Mouse (Mus musculus) liver, postnatal 0 days (tissue): ENCODE results near the gene E2f4. TPM values are rescaled to one million over a fixed set of nuclear protein-coding genes. Genes with fewer than 3 reads are reported as not detected.
A peak's percentile ranks its signal among the peaks of the same experiment; 100 is the strongest.

Experiments used
- ATAC-seq: fragments of 200-750 bp; cut with Nextera tagmentation; 2 replicates; pipeline ENCODE4 v1.8.0; 2017; ENCODE audit warnings: mild to moderate bottlenecking, moderate library complexity
- DNase-seq: peaks from one replicate; pipeline ENCODE4 v3.0.0-alpha.2; 2016
- H3K27ac ChIP-seq: fragments of 300-500 bp; sonication (generic); 2 replicates; pipeline ENCODE4 v1.5.1; 2014; ENCODE audit warnings: antibody characterized with exemption, moderate library complexity, mild to moderate bottlenecking, low read depth
- H3K27me3 ChIP-seq: fragments of 300-500 bp; sonication (generic); 2 replicates; pipeline ENCODE4 v1.6.1; 2014; ENCODE audit warnings: low read length, control low read depth, mixed read lengths; ENCODE audit not compliant: insufficient read depth
- H3K36me3 ChIP-seq: fragments of 300-500 bp; sonication (generic); replicated peaks from 2 replicates; pipeline ENCODE4 v1.6.1; 2014; ENCODE audit warnings: mild to moderate bottlenecking, control low read depth, low read length, moderate library complexity, mixed read lengths; ENCODE audit not compliant: insufficient read depth
- H3K4me1 ChIP-seq: fragments of 300-500 bp; sonication (generic); 2 replicates; pipeline ENCODE4 v1.6.1; 2014; ENCODE audit warnings: antibody characterized with exemption, mild to moderate bottlenecking, control low read depth; ENCODE audit not compliant: insufficient read depth
- H3K4me2 ChIP-seq: fragments of 300-500 bp; sonication (generic); 2 replicates; pipeline ENCODE4 v1.6.1; 2014; ENCODE audit warnings: low read depth, mild to moderate bottlenecking, low read length, moderate library complexity, mixed read lengths
- H3K4me3 ChIP-seq: fragments of 300-500 bp; sonication (generic); 2 replicates; pipeline ENCODE4 v1.5.1; 2014; ENCODE audit warnings: low read depth, low read length
- H3K9ac ChIP-seq: fragments of 300-500 bp; sonication (generic); replicated peaks from 2 replicates; pipeline ENCODE4 v1.6.1; 2014; ENCODE audit warnings: mild to moderate bottlenecking, moderate library complexity
- H3K9me3 ChIP-seq: fragments of 300-500 bp; sonication (generic); 2 replicates; pipeline ENCODE4 v1.6.1; 2016; ENCODE audit warnings: mild to moderate bottlenecking, control low read depth, low read length, mixed read lengths
- CTCF ChIP-seq: sonication (generic); IDR thresholded peaks from 2 replicates; pipeline ENCODE4 v1.5.1; 2016; ENCODE audit warnings: antibody characterized with exemption, low read depth
- EP300 ChIP-seq: IDR thresholded peaks from 2 replicates; pipeline ENCODE4 v1.6.1; 2016; ENCODE audit warnings: antibody characterized with exemption, low read depth, mild to moderate bottlenecking
- WGBS: fragments of 180-500 bp; shearing (Covaris S2); extraction: QIAGEN DNeasy Blood & Tissue Kit; methylation state at CpG from one replicate; pipeline ENCODE4 v1.1.7; 2014; ENCODE audit not compliant: insufficient replicate concordance; 5-methylcytosine and 5-hydroxymethylcytosine counted together
- polyA plus RNA-seq: library from polyadenylated mRNA; unstranded; fragments of >200 nt; fragmentation: Nextera tagmentation; extraction: Ambion mirVana; gene quantifications from 2 replicates; pipeline ENCODE4 v1.2.1, GENCODE M21; 2015

The E2f4 gene
- polyA plus RNA-seq, 1 experiment from 2014 or later, result 62.9 TPM

DNA sequence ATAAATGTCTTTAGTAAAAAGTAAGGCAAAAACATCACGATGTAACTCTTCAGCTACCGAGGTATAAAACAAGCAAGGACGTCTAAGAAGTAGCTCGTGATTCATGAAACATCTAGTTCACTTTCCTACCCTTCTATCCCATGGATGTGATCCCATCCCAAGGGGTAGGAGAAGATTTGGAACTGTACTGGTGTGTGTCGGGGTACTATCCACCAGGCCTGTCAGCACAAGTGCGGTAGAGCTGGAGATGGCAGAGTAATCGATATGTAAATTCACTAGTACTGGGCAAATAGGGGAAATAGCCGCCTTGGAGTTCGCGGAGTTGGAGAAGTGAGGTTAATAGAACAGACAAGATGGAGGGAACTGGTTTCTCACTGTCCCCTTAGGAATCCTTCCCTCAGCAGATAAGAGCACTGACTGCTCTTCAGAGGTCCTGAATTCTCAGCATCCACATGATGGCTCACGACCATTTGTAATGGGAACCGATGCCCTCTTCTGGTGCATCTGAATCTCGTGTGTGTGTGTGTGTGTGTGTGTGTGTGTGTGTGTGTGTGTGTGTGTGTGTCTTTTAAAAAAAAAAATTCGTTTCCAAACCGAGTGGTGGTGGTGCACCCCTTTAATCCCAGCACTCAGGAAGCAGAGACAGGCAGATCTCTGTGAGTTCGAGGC, 34.1 kb upstream of the E2f4 start:
- Histone ChIP-seq H3K4me3 (peak overlapping the region; percentile 83), H3K9me3 (no peaks in the 10 kb centered on the region), H3K36me3 (no peaks in the 10 kb centered on the region), H3K27ac (no peak overlapping the region), H3K27me3 (peaks cover 31% of the 10 kb centered on the region), H3K4me2 (peak overlapping the region; percentile 100), H3K4me1 (peaks cover 44% of the 10 kb centered on the region), H3K9ac (peak overlapping the region; percentile 78)
- WGBS, result 44% methylated on average over 16 of the region's 16 CpGs
- no peak for ATAC-seq
- DNase-seq, result no peak
- TF ChIP-seq EP300 (no peak), CTCF (no peak; the same call in 1 of the 2 replicates)

GRCm38 (mm10) chr8:105264024-105264982, 33.2 kb upstream of the E2f4 start, which contains the start of the genes Tradd and Fbxl8:
Gene Tradd (minus strand): TSS chr8:105264609.
Gene Fbxl8 (plus strand): TSS chr8:105264648.
- 2% methylated on average over 54 of the region's 54 CpGs for WGBS
- ATAC-seq (peak; percentile 71), DNase-seq (peak; percentile 85)
- H3K4me3 ChIP-seq, result peak within 1 kb of the TSS; percentile 83
- H3K27ac ChIP-seq, result peak within 1 kb of the TSS; percentile 23
- H3K4me1 ChIP-seq, result peaks cover 46% of the 10 kb centered on the region
- H3K27me3 ChIP-seq, result peaks cover 31% of the 10 kb centered on the region
- no peaks in the 10 kb centered on the region for H3K36me3 ChIP-seq
- H3K9ac ChIP-seq, result peak within 1 kb of the TSS; percentile 78
- TF ChIP-seq EP300 (no peak), CTCF (no peak)
- no peaks in the 10 kb centered on the region for H3K9me3 ChIP-seq
- H3K4me2 ChIP-seq, result peak within 1 kb of the TSS; percentile 100

- peaks cover 44% of the 10 kb centered on the region for H3K4me1 ChIP-seq
- H3K4me3 ChIP-seq, result peak overlapping the region; percentile 83
- H3K9me3 ChIP-seq, result no peaks in the 10 kb centered on the region
- H3K27me3 ChIP-seq, result peaks cover 34% of the 10 kb centered on the region
- peak overlapping the region; percentile 78 for H3K9ac ChIP-seq
- H3K4me2 ChIP-seq, result peak overlapping the region; percentile 100
- WGBS, result 9% methylated on average over 10 of the region's 10 CpGs
- DNase-seq (no peak), ATAC-seq (no peak)
- H3K27ac ChIP-seq, result 0 out of 2 replicates have a peak overlapping the region, but pooled peaks have one; percentile 22
- TF ChIP-seq CTCF (no peak), EP300 (no peak)
- no peaks in the 10 kb centered on the region for H3K36me3 ChIP-seq
Observed at GRCm38 (mm10) chr8:105265128-105265527, 32.3 kb upstream of the E2f4 start.

- 43% methylated on average over 13 of the region's 13 CpGs for WGBS
- no peaks in the 10 kb centered on the region for H3K36me3 ChIP-seq
- H3K27me3 ChIP-seq, result peaks cover 51% of the 10 kb centered on the region
- no peak overlapping the region for H3K4me2 ChIP-seq
- no peaks in the 10 kb centered on the region for H3K9me3 ChIP-seq
- peaks cover 38% of the 10 kb centered on the region for H3K4me1 ChIP-seq
- peak; percentile 49 for DNase-seq
- H3K9ac ChIP-seq, result no peak overlapping the region
- no peak overlapping the region for H3K27ac ChIP-seq
- no peak for ATAC-seq
- TF ChIP-seq EP300 (no peak), CTCF (no peak)
- no peak overlapping the region for H3K4me3 ChIP-seq
Observed at GRCm38 (mm10) chr8:105266775-105267174, 30.7 kb upstream of the E2f4 start.

DNA sequence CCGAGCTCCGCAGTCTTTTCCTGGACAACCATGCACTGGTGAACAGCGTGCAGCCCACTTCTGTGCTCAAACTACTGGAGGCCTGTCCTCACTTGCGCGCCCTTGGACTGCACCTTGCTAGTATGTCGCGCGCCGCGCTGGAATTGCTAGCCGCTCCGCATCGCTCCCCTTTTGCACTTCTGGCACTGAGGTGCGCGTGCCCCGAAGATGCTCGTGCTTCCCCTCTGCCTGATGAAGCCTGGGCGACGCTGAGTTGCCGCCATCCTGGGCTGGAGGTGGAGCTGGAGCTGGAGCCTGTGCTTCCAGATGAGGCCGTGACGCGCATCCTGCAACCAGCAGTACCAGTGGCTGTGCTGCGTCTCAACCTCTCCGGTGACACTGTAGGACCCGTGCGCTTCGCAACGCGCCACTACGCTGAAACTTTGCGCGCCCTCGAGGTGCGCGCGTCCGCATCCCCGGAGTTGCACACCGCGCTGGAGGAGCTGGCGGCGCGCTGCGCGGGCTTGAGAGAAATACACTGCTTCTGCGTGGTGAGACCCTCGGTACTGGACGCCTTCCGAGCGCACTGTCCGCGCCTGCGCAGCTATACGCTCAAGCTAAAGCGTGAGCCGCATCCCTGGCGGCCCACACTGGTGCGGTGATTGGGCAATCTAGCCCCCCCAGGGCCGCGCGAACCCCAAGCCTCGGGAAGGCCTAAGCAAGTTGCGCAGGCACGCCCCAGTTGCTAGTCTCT, 29.0 kb upstream of the E2f4 start:
- Histone ChIP-seq H3K4me3 (peak overlapping the region; percentile 42), H3K9ac (peak overlapping the region; percentile 30; the same call in 1 of the 2 replicates), H3K4me2 (peak overlapping the region; percentile 76), H3K36me3 (no peaks in the 10 kb centered on the region), H3K4me1 (peaks cover 33% of the 10 kb centered on the region), H3K9me3 (no peaks in the 10 kb centered on the region), H3K27me3 (peaks cover 67% of the 10 kb centered on the region), H3K27ac (no peak overlapping the region)
- TF ChIP-seq CTCF, result no peak
- TF ChIP-seq EP300, result no peak
- no peak for ATAC-seq
- 7% methylated on average over 65 of the region's 65 CpGs for WGBS
- DNase-seq, result no peak
